Mouse (Mus musculus): ENCODE measurements around the gene Akr7a5. TPM values are rescaled to one million over a fixed set of nuclear protein-coding genes. Genes with fewer than 3 reads are reported as not detected.
A peak's percentile ranks its signal among the peaks of the same experiment; 100 is the strongest.

Gene Akr7a5
- 91.7 and 164 TPM in 2 replicates for polyA plus RNA-seq (2012; rRNA removed)

GRCm38 (mm10) chr4:139310171-139310898, at the start of gene Akr7a5, which contains the start of gene Pqlc2:
Gene Akr7a5 (plus strand): TSS chr4:139310744.
Gene Pqlc2 (minus strand): TSS chr4:139310708.
- no peak for DNase-seq (ENCODE audit: low read depth)

GRCm38 (mm10) chr4:139262981-139263380, 47.6 kb upstream of the Akr7a5 start:
- DNase-seq (ENCODE audit: low read depth), result no peak

- DNase-seq (ENCODE audit: low read depth), result no peak
Measured at GRCm38 (mm10) chr4:139265783-139266499, 44.6 kb upstream of the Akr7a5 start.

- no peak for DNase-seq (ENCODE audit: low read depth)
Measured at GRCm38 (mm10) chr4:139266500-139266865, 44.1 kb upstream of the Akr7a5 start.

- DNase-seq (ENCODE audit: low read depth), result no peak
Measured at GRCm38 (mm10) chr4:139267335-139267734, 43.2 kb upstream of the Akr7a5 start.

GRCm38 (mm10) chr4:139268242-139268641, 42.3 kb upstream of the Akr7a5 start:
- DNase-seq (ENCODE audit: low read depth), result peak; percentile 34

GRCm38 (mm10) chr4:139270168-139270567, 40.4 kb upstream of the Akr7a5 start:
- DNase-seq (ENCODE audit: low read depth), result no peak

- DNase-seq (ENCODE audit: low read depth), result no peak
Measured at GRCm38 (mm10) chr4:139271562-139271961, 39.0 kb upstream of the Akr7a5 start.

- DNase-seq (ENCODE audit: low read depth), result no peak
Measured at GRCm38 (mm10) chr4:139272951-139273680, 37.4 kb upstream of the Akr7a5 start.

- DNase-seq (ENCODE audit: low read depth), result no peak
Measured at GRCm38 (mm10) chr4:139274573-139274972, 36.0 kb upstream of the Akr7a5 start.

- DNase-seq (ENCODE audit: low read depth), result no peak
Measured at GRCm38 (mm10) chr4:139276411-139276810, 34.1 kb upstream of the Akr7a5 start.

- DNase-seq (ENCODE audit: low read depth), result no peak
Measured at GRCm38 (mm10) chr4:139280530-139280929, 30.0 kb upstream of the Akr7a5 start.

GRCm38 (mm10) chr4:139281791-139282345, 28.7 kb upstream of the Akr7a5 start:
- no peak for DNase-seq (ENCODE audit: low read depth)

GRCm38 (mm10) chr4:139282955-139283417, 27.6 kb upstream of the Akr7a5 start:
- DNase-seq (ENCODE audit: low read depth), result no peak

GRCm38 (mm10) chr4:139284877-139285276, 25.7 kb upstream of the Akr7a5 start:
- DNase-seq (ENCODE audit: low read depth), result no peak

- DNase-seq (ENCODE audit: low read depth), result no peak
Measured at GRCm38 (mm10) chr4:139286234-139286633, 24.3 kb upstream of the Akr7a5 start.

GRCm38 (mm10) chr4:139287122-139287863, 23.3 kb upstream of the Akr7a5 start:
- no peak for DNase-seq (ENCODE audit: low read depth)

GRCm38 (mm10) chr4:139289017-139289416, 21.5 kb upstream of the Akr7a5 start:
- DNase-seq (ENCODE audit: low read depth), result no peak

- no peak for DNase-seq (ENCODE audit: low read depth)
Measured at GRCm38 (mm10) chr4:139291099-139291498, 19.4 kb upstream of the Akr7a5 start.

GRCm38 (mm10) chr4:139292038-139292437, 18.5 kb upstream of the Akr7a5 start:
- DNase-seq (ENCODE audit: low read depth), result no peak

GRCm38 (mm10) chr4:139297566-139297965, 13.0 kb upstream of the Akr7a5 start:
- no peak for DNase-seq (ENCODE audit: low read depth)
